Mouse (Mus musculus): ENCODE measurements around the gene Ets1.

DNA sequence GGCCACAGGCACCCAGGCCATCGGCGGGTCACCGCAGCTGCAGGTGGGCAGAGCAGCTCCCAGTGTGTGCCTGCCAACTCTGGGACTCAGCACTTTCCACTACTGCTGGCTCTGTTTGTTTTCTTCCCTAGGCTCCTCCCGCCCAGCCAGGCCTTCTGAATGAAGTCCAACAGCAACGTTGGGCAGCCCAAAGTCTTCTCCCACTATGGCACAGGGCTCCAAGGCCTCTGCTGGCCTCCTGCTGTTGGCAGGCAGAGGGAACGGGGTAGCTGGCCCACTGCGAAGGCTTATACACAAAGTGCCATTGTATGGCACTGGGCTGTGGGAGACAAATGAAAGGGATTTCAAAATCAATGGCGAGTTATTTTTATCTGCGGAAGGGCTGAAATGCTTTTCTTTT, 128.4 kb downstream of the Ets1 start:
- TF ChIP-seq POLR2A (IDR thresholded peaks at IDR 0.05; ENCODE audit: borderline replicate concordance, low read depth, low read length) (no peak), CTCF (IDR thresholded peaks at IDR 0.05; ENCODE audit: low read depth, low read length) (no peak)

All from bone marrow macrophage, adult 2 months (primary cell).